Mouse (Mus musculus) thymus, postnatal 10 days (tissue): ENCODE measurements around the gene Clca2.
A peak's percentile ranks its signal among the peaks of the same experiment; 100 is the strongest.

Source experiments
- DNase-seq, 2 experiments: peaks; one replicate each; pipeline ENCODE4 v3.0.0; 2021; ENCODE audit warnings: low spot score in 2 of 2

The Clca2 gene

DNA sequence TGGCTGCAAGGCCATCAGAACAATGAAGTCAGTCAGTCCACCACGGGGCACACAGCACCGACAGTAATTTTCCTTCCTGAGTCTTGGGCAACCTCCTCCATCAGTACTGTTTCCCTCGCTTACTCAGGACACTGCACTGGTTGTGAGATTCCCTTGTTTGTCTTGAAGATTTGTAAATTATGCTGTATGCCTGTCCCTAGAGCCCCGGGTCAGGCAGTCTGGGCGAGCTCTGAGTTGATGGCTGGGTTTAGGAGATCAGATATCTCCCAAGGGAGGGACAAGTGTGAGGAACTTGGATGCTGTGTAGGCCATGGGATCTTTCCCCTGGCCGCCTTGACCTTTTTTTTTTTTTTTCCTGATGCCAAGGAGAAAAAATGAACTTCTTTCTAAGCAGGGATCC lies at the start of gene Clca2:
Clca2 (minus strand) TSS at position 153 of the 400 bp plus-strand sequence.
- no peak for DNase-seq

- DNase-seq: no peak
Observed at GRCm38 (mm10) chr3:145147952-145148351, 48.7 kb upstream of the Clca2 start.

DNA sequence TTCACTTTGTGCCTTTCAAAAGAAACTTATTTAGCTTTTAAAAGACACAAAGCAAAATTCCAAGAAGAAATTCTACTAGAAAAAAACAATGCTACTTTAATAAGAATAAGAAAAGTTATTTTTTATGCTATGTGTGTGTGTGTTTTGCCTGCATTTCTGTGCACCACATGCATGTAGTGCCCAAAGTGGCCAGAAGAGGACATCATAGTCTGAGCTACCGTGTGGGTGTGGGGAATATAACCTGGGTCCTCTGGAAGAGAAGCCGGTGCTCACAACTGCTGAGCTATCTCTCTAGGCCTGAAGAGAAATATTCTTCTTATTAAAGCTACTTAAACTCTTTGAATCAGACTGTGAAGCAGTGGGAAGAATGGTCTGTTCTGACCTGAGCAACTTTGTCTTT lies 48.2 kb upstream of the Clca2 start:
- DNase-seq: no peak

GRCm38 (mm10) chr3:145146871-145147270 lies 47.6 kb upstream of the Clca2 start:
- DNase-seq: no peak

- DNase-seq: no peak
Observed at GRCm38 (mm10) chr3:145143856-145144255, 44.6 kb upstream of the Clca2 start.

- no peak for DNase-seq
Observed at GRCm38 (mm10) chr3:145142925-145143324, 43.7 kb upstream of the Clca2 start.

- DNase-seq: no peak
Observed at GRCm38 (mm10) chr3:145140236-145140635, 41.0 kb upstream of the Clca2 start.

- peak in 1 of 2 experiments; percentile 28 for DNase-seq
Observed at GRCm38 (mm10) chr3:145131210-145131868, 32.1 kb upstream of the Clca2 start.

DNA sequence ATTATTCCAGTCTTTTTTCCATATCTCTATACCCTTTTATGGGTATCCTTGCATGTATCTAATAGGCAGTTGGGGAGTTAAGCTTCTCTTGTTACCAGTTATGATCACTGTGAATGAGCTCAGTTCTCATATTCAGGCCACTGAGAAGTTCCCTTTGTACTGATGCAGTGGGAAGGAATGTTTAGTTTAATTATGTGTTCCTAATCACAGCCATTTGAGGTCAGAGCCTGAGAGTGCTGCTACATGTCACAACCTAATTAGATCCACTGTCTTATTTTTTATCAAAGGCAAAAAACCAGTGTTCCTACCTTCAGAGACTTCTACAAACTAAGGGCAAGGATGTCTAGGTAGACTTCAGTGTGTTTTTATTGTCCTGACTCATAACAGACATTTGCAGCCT lies 30.1 kb upstream of the Clca2 start:
- no peak for DNase-seq

DNA sequence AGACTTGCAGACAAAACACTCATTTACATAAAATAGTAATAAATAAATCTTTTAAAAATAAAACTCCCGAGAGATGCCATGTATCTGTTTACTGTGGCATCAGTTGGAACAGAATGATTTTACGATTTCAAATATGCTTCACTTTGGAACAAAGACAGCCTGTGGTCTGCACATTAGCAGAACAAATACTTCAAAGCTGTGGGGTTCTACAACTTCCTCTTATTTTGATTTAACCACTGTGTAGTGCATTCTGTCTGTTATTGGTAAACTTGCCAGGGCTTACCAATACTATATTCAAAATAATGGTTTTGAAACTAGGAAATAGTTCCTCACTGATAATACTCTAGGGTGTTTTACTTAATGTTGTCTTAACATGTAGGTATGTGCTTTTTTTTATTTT lies 27.4 kb upstream of the Clca2 start:
- no peak for DNase-seq

GRCm38 (mm10) chr3:145119425-145119824 lies 20.2 kb upstream of the Clca2 start:
- DNase-seq: no peak

DNA sequence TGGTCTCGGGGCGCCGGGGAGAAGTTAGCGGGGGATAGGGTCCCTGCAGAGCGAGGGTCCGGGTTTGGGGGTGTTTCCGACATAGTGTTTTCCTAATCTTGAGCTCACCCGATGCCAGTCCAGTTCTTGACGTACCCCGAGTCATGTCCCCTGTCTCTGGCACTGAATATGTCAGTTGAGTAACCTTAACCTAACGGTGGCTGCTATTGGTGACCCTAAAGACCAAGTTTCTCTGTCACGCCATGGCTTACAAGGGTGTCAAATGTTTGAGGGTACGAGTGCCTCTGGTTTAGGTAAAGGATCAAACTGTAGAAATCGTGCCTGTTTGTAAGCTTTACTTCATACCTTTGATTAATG lies 19.7 kb upstream of the Clca2 start:
- DNase-seq: no peak

GRCm38 (mm10) chr3:145118254-145119001 lies 19.2 kb upstream of the Clca2 start, which contains the start of gene Odf2l:
Gene Odf2l (plus strand): TSS chr3:145118588.
- DNase-seq: peak; percentile 95 to 98

- no peak for DNase-seq
Observed at GRCm38 (mm10) chr3:145117637-145118036, 18.4 kb upstream of the Clca2 start.

DNA sequence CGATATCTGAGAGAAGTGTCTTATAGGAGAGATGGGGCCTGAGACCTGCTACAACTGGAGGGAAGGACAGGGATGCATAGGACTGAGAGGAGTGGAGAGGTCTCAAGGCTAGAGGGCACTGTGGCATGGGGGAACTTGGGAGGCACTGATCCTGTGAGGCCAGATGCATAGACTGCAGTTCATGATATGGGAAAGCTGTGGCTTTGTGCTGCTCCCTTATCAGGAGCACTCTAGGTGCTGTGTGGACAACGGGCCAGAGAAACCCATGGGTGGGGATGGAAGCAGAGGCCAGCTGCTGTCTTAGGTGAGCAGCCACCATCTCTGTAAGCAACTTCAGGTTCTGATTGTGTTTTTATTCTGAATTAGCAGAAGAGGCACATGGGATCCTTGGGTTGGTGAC lies 15.9 kb upstream of the Clca2 start:
- no peak for DNase-seq

DNA sequence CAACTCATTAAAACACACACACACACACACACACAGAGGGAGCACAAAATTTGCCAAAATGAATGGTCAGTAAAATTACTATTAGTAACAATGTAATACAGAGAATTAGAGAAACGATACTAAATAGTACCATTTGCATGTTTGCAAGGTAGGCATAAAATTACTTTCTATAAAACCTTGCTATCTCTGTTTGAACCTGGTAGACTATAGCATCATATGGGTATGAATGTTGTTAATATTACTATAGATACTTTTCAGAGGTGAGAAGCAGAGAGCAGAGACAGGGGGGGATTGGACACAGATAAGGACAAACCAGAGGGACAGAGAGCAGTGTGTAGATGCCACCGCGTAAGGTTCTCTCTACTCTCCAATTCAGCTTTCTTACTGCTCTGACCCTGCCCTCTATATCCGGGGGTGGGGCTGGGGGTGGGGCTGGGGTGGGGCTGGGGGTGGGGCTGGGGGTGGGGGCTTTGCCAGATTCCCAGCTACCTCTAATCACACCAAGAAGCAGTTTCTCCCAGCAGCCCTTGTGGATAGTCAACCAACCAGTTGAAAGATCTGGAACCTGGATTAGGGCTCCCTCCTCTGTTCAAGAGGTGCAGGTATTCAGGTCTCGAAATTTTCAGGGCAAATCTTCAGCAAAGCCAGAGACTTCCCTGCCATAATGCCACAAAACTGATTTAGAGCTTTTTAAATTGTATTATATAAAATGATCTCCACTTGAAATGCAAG lies 6.7 kb upstream of the Clca2 start:
- no peak for DNase-seq

DNA sequence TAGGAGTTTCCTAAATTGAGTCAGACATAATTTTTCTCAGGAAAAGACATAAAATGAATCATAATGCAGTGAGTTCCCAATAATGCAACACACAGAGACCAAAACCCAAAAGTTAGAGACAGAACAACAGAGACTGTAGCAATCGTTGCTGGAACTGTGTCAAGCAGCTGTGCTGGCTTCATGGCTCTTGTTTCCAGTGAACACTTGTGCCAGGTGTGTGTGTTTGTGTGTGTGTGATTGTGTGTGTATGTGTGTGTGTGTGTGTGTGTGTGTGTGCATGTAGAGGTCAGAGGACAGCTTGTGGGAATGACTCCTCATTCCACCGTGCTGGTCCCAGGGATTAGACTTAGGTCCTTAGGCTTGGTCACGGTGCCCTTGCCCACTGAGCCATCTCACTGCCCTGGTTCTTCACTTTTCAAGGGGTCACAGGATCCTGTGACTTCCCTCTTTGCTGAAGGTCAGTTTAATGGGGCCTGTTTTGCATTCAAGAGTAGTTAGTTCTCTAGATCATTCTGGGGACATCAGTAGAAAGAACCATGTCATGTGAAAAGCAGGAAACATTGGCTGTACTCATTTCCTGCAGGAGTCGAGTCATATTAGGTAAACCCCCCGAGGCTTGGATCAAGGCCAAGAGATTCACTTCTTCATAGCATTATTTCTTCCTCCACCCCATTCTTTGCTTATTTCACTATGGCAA lies 6.0 kb upstream of the Clca2 start:
- DNase-seq: no peak

- no peak for DNase-seq
Observed at GRCm38 (mm10) chr3:145103770-145104169, 4.5 kb upstream of the Clca2 start.

DNA sequence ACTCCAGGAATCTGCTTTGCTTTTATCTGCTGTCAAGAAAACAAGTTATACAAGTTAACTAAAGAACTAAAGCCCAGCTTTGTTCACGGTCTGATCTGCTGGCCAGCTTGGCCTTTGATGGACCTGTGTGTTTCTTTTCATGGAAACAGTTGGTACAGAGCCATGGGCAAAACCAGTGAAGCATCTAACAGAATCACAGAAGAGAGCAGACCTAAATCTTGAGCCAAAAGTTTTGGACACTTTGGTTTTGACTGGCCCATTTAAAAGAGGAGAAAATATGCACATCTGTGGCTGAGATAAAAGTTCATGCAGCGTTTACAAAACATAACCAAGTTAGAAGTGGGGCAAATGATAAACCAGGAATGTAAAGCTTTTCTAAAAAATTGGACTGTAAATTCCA lies 4.1 kb upstream of the Clca2 start:
- DNase-seq: no peak

DNA sequence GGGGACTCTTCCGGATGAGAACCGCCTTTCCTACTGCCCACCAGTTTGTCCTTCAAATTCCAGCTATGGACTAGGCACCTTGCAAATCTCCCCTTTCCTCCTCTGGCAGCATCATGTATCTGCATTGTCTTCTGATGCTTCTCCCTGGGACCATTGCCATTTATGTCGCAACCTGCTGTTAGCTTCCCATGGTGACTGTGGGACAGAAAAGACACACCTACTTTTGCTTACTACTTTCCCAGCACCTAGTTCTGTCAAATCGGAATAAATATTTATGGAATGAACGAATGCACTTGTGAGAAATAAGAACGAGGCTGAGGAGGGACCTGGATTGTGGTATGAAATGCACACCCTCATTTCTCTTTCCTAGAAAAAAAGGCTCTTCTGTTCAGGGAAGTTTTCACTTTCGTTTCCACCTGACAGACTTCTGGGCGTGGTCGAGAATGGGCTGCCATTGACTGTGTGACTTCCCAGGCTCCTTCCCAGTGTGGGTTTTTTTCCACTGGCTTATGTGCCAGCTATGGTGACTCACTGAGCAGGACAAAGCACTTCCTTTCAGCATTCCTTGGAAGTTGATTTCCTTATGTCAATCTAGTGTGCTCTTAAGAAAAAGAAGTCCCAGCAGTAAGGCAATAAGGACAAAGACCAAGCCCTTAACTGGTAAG lies 2.8 kb upstream of the Clca2 start:
- no peak for DNase-seq

DNA sequence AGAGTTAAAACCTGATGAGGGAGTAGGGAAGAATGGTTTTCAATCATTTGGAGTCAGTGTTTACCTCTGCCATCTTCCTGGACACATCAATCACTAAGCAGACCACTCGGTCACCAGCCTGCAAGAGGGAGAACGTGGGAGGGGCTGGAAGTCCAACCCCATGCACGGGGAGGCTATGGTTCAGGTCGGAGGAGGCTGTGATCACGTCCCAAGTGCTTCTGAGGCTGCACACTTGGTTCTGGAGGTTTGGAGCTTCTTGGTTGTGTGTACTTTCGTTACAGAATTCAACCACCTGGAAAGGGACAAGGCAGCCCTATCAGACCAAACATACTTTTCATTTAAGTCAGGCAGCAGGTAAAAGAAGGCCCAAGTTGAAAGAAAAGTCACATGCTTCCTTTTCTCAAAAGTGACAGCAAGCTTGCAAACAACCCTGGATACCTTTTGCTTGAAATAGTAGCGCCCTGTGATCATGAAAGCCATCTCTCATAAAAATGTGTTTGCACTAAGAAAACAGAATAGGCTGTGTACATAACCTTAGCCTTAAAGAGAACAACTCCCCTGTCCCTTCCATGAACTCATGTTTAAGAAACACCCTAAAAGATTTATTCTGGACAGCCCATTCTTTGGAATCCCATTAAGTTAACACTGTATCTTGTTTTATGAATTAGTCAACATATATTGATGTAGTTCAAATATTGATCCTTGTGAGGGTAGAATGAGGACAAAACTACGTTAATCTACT lies 11.2 kb downstream of the Clca2 start:
- no peak for DNase-seq
